Mouse (Mus musculus) midbrain, embryonic 15.5 days (tissue): ENCODE measurements around the gene Phtf1. TPM values are rescaled to one million over a fixed set of nuclear protein-coding genes. Genes with fewer than 3 reads are reported as not detected.

Source experiments
- ATAC-seq: fragments of 200-750 bp; cut with Nextera tagmentation; replicated peaks from 2 replicates; pipeline ENCODE4 v1.8.0; 2017; ENCODE audit warnings: moderate TSS enrichment
- H3K27ac ChIP-seq: fragments of 300-500 bp; sonication (generic); 2 replicates; pipeline ENCODE4 v1.5.1; 2015; ENCODE audit warnings: mild to moderate bottlenecking, inconsistent platforms
- H3K27me3 ChIP-seq: fragments of 300-500 bp; sonication (generic); replicated peaks from 2 replicates; pipeline ENCODE4 v1.6.1; 2015; ENCODE audit warnings: inconsistent platforms
- H3K36me3 ChIP-seq: fragments of 300-500 bp; sonication (generic); replicated peaks from 2 replicates; pipeline ENCODE4 v1.6.1; 2015; ENCODE audit warnings: inconsistent platforms
- H3K4me1 ChIP-seq: fragments of 300-500 bp; sonication (generic); 2 replicates; pipeline ENCODE4 v1.6.1; 2015; ENCODE audit warnings: inconsistent platforms
- H3K4me2 ChIP-seq: fragments of 300-500 bp; sonication (generic); 2 replicates; pipeline ENCODE4 v1.6.1; 2015; ENCODE audit warnings: inconsistent platforms, mild to moderate bottlenecking, moderate library complexity
- H3K4me3 ChIP-seq: fragments of 300-500 bp; sonication (generic); 2 replicates; pipeline ENCODE4 v1.5.1; 2015; ENCODE audit warnings: mild to moderate bottlenecking, inconsistent platforms
- H3K9ac ChIP-seq: fragments of 300-500 bp; sonication (generic); 2 replicates; pipeline ENCODE4 v1.6.1; 2015; ENCODE audit warnings: mild to moderate bottlenecking, inconsistent platforms
- H3K9me3 ChIP-seq: fragments of 300-500 bp; sonication (generic); 2 replicates; pipeline ENCODE4 v1.6.1; 2016; ENCODE audit warnings: inconsistent platforms
- WGBS: fragments of 180-500 bp; shearing (Covaris S2); methylation state at CpG from one replicate; pipeline ENCODE4 v1.1.7; 2015; ENCODE audit warnings: mixed read lengths; 5-methylcytosine and 5-hydroxymethylcytosine counted together
- polyA plus RNA-seq: library from polyadenylated mRNA; unstranded; fragments of >200 nt; fragmentation: Nextera tagmentation; extraction: Ambion mirVana; gene quantifications from 2 replicates; pipeline ENCODE4 v1.2.1, GENCODE M21; 2015

The Phtf1 gene
- polyA plus RNA-seq, 1 experiment from 2014 or later = 26.2 TPM

GRCm38 (mm10) chr3:103987831-103988432, 20.0 kb downstream of the Phtf1 start:
- 56% methylated on average over 5 of the region's 5 CpGs for WGBS
- ATAC-seq = no peak
- Histone ChIP-seq H3K36me3 (peaks cover 31% of the 10 kb centered on the region), H3K27me3 (no peaks in the 10 kb centered on the region), H3K27ac (no peak overlapping the region), H3K4me3 (no peak overlapping the region), H3K9me3 (no peaks in the 10 kb centered on the region), H3K4me2 (no peak overlapping the region), H3K9ac (no peak overlapping the region), H3K4me1 (no peaks in the 10 kb centered on the region)

DNA sequence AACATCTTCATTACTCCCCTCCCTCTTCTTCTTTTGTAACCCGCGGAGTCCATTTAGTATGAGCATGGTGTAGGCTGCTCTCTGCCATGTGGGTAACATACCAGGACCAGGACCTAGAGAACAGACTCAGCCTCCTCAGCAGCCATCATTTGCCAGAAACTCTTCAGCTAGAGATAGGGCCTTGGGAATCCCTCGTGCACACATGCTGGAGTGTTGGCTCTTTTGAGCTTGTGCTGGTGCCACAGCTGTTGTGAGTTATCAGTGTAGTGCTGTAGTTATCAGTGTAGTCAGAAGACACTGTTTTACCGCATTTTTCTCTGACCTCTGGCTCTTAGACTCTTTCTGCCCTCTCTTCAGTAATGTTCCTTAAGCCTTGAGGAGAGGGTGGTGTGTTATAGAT, 21.4 kb downstream of the Phtf1 start:
- no peaks in the 10 kb centered on the region for H3K9me3 ChIP-seq
- 96% methylated on average over 4 of the region's 4 CpGs for WGBS
- no peak overlapping the region for H3K4me2 ChIP-seq
- no peak overlapping the region for H3K9ac ChIP-seq
- no peaks in the 10 kb centered on the region for H3K4me1 ChIP-seq
- H3K27ac ChIP-seq = no peak overlapping the region
- no peak for ATAC-seq
- no peaks in the 10 kb centered on the region for H3K27me3 ChIP-seq
- H3K4me3 ChIP-seq = no peak overlapping the region
- peaks cover 26% of the 10 kb centered on the region for H3K36me3 ChIP-seq

- Histone ChIP-seq H3K27me3 (no peaks in the 10 kb centered on the region), H3K9me3 (no peaks in the 10 kb centered on the region), H3K36me3 (peaks cover 18% of the 10 kb centered on the region), H3K4me3 (no peak overlapping the region), H3K4me1 (no peaks in the 10 kb centered on the region), H3K9ac (no peak overlapping the region), H3K4me2 (no peak overlapping the region), H3K27ac (no peak overlapping the region)
- ATAC-seq = no peak
- WGBS = 98% methylated on average over 3 of the region's 3 CpGs
Measured at GRCm38 (mm10) chr3:103991271-103991670, 23.4 kb downstream of the Phtf1 start.

DNA sequence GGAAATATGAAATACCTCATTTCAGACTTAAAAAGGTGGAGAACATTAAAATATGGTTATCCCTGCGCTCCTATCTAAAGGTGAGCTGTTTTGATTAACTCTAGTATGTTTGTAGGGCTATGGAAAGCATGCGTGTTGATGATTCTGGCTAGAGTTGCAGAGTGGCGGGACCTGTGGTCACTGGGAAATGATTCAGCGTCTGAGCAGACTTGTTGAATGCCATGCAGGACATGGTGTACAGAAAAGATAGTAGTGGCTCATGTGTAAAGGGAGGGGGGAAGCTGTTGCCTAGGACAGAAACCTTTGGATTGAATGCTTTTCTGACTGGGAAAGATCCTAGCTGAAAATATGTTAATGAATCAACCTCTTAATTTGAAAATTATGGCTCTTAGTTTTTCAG, 30.8 kb downstream of the Phtf1 start:
- 97% methylated on average over 4 of the region's 4 CpGs for WGBS
- Histone ChIP-seq H3K27me3 (no peaks in the 10 kb centered on the region), H3K27ac (no peak overlapping the region), H3K4me1 (no peaks in the 10 kb centered on the region), H3K4me3 (no peak overlapping the region), H3K36me3 (peaks cover 21% of the 10 kb centered on the region; the same call in 1 of the 2 replicates), H3K4me2 (no peak overlapping the region), H3K9ac (no peak overlapping the region), H3K9me3 (no peaks in the 10 kb centered on the region)
- no peak for ATAC-seq

DNA sequence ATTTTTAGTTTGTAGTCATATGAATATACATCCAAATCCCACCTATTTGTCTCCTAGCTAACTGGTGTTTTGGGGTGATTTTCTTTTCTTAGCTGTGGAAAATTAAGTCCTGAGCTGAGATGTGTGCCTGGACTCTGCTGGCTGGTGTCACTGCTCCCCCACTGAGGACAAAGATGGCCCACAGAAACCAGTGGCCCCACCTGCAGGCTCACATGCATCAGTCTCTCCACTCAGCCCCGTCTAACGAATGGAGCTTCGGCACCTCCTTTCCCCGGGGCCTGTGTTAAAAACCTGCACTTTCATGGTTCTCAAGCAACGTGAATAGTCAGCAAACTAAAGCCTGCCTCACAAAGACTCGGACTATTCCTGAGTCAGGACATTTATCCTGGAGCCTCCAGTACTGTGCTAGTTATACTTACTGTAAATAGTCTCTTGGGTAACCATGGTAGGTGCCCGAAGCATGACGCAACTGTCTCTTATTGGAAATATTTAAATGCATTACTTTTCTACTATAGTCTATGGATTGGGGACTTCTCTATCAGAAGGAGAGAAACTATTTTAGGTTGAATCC, 39.1 kb downstream of the Phtf1 start:
- H3K27ac ChIP-seq = no peak overlapping the region
- no peak overlapping the region for H3K9ac ChIP-seq
- no peaks in the 10 kb centered on the region for H3K4me1 ChIP-seq
- WGBS = 76% methylated on average over 8 of the region's 8 CpGs
- no peaks in the 10 kb centered on the region for H3K27me3 ChIP-seq
- no peak overlapping the region for H3K4me2 ChIP-seq
- no peaks in the 10 kb centered on the region for H3K9me3 ChIP-seq
- no peak for ATAC-seq
- H3K36me3 ChIP-seq = peaks cover 11% of the 10 kb centered on the region; the same call in 1 of the 2 replicates
- H3K4me3 ChIP-seq = no peak overlapping the region

DNA sequence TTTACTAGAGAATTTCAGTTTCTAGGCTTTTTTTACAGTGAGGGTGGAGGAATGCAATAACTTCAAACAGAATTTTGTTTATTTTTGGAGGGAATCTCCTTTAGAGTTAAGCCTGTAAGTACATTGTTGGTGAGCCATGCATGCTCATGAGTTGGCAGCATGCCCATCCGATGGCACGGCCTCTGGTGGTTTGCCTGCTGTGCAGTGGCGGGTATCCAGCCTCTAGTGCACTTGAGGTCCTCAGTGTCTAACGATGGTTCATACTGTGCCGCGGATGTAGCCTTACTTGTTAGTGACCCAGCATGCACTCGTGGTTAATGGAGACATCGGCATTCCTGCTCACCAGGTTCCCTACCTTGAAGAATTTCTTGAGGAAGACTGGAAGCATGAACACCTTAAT, 39.6 kb downstream of the Phtf1 start:
- no peaks in the 10 kb centered on the region for H3K9me3 ChIP-seq
- no peak overlapping the region for H3K27ac ChIP-seq
- no peak for ATAC-seq
- WGBS = 62% methylated on average over 8 of the region's 8 CpGs
- no peaks in the 10 kb centered on the region for H3K27me3 ChIP-seq
- no peak overlapping the region for H3K4me3 ChIP-seq
- no peak overlapping the region for H3K4me2 ChIP-seq
- H3K4me1 ChIP-seq = no peaks in the 10 kb centered on the region
- no peak overlapping the region for H3K9ac ChIP-seq
- peaks cover 11% of the 10 kb centered on the region; the same call in 1 of the 2 replicates for H3K36me3 ChIP-seq

DNA sequence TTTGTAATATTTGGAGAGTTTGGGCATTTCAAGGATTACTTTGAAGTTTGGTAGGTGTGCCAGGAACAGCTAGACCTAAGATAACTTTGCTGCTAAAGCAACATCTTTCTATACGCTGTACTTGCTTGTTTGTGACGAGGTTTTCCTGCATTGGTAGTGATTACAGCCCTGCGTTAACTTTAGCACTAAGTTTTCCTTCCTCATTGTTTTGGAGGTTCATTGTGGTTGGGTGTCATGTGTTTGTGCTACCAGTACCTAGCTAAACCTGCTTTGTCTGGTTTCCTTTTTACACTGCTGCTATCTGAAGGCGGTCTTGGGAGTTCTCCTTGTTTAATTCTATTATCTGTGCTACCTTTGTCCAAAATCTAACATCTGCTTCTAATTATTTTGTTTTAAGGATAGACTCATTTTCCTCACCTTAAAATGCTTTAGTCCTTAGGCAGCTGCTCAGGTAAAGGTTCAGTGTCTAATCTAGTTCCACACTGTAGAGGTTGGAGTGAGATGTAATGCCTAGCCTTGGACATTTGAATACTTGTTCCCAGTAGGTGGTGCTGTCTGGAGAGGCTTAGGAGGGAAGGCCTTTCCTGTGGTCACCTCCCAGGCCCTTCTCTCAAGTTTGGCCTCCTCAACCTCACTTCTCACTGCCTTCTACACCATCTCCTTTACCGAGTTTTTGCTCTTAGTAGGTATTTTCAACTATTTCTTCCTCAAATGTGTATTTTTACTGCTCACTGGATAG, 42.2 kb downstream of the Phtf1 start:
- no peak for ATAC-seq
- Histone ChIP-seq H3K27ac (no peak overlapping the region), H3K9me3 (no peaks in the 10 kb centered on the region), H3K27me3 (no peaks in the 10 kb centered on the region), H3K4me3 (no peak overlapping the region), H3K9ac (no peak overlapping the region), H3K4me1 (no peaks in the 10 kb centered on the region), H3K36me3 (peaks cover 9% of the 10 kb centered on the region; the same call in 1 of the 2 replicates), H3K4me2 (no peak overlapping the region)
- 91% methylated on average over 5 of the region's 5 CpGs for WGBS

DNA sequence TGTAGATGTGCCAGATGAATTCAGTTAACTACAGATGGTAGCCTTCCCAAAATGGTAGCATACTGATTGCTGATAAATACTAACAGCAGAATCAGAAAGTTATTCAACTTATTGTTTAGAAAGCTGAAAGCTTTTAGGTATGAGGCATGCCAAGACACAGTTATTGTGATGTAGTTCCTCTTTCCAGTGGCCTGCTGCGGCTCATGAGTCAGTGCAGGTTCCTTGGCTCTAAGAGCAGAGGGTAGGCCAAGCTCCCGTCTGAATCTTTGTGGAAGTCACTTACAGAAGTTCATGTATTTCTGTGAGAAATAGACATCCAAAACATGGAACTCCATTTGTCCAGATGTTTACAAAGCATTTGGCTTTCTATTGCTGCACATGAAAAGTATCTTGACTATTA, 44.1 kb downstream of the Phtf1 start:
- Histone ChIP-seq H3K27me3 (no peaks in the 10 kb centered on the region), H3K4me2 (no peak overlapping the region), H3K9me3 (no peaks in the 10 kb centered on the region), H3K4me3 (no peak overlapping the region), H3K4me1 (no peaks in the 10 kb centered on the region), H3K36me3 (peaks cover 14% of the 10 kb centered on the region; the same call in 1 of the 2 replicates), H3K27ac (no peak overlapping the region), H3K9ac (no peak overlapping the region)
- ATAC-seq = no peak
- 89% methylated on average over 2 of the region's 2 CpGs for WGBS

DNA sequence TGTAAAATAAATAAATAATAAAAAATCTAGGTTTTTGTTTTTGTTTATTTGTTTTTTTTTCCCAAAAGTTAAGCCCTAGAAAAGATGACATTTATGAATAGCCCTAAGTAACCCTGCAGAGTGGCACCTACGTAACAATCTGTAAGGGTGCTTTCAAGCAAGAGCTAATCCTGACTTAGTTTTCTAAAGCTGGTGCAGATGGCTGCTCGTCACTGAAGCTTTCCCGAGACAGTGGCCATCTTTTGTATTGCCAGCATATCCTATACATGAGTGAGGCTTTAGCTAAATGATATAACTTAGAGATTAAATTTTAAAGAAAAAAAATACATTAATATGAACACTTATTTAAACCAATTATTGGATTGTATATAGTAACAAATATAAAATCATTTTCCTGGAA, 50.0 kb downstream of the Phtf1 start:
- H3K27me3 ChIP-seq = no peaks in the 10 kb centered on the region
- H3K4me1 ChIP-seq = no peaks in the 10 kb centered on the region
- ATAC-seq = no peak
- H3K9ac ChIP-seq = no peak overlapping the region
- WGBS = 44% methylated on average over 3 of the region's 3 CpGs
- no peak overlapping the region for H3K4me3 ChIP-seq
- H3K36me3 ChIP-seq = peaks cover 12% of the 10 kb centered on the region; the same call in 1 of the 2 replicates
- no peak overlapping the region for H3K27ac ChIP-seq
- H3K4me2 ChIP-seq = no peak overlapping the region
- H3K9me3 ChIP-seq = no peaks in the 10 kb centered on the region

DNA sequence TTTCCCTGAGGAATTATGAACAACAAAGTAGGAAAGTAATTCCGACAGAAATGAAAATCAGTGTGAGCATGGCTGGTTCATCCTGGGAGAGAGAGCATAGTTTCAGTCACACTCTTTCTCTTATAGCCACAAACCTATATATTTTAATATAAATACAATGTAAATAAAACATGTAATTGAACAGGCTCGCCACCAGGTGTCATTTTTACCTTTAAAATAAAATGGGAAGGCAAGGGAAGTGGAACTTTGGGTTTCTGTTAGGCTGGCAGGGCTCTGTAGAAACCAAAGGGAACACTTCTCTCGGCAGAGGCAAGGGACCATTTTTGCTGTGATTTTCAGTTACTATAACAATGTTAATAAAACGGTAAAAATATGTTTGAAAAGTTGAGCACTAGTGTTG, 51.5 kb downstream of the Phtf1 start:
- Histone ChIP-seq H3K4me1 (no peaks in the 10 kb centered on the region), H3K9me3 (no peaks in the 10 kb centered on the region), H3K4me2 (no peak overlapping the region), H3K9ac (no peak overlapping the region), H3K4me3 (no peak overlapping the region), H3K27ac (no peak overlapping the region), H3K36me3 (peaks cover 12% of the 10 kb centered on the region; the same call in 1 of the 2 replicates), H3K27me3 (no peaks in the 10 kb centered on the region)
- WGBS = 65% methylated on average over 4 of the region's 4 CpGs
- ATAC-seq = no peak

DNA sequence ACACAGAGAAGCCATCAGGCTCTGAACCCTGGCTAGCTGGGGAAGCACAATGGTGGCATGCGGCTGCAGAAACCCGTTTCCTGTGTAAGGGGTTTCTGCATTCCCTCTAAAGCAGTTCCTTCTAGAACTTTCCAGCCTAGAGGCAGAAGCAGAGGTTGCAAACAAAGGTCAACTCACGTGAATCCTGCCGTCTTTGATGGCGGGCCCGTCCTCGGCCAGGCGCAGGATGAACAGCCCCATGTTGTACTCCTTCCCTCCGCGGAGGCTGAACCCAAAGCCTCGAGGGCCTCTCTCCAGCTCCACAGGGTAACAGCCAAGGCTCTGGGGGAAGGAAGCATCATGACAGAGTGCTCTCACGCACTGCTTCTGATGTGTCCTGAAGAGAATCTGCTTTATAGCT, 52.2 kb downstream of the Phtf1 start:
- Histone ChIP-seq H3K27ac (no peak overlapping the region), H3K27me3 (no peaks in the 10 kb centered on the region), H3K4me2 (no peak overlapping the region), H3K9ac (no peak overlapping the region), H3K4me3 (no peak overlapping the region), H3K4me1 (no peaks in the 10 kb centered on the region), H3K36me3 (peaks cover 10% of the 10 kb centered on the region; the same call in 1 of the 2 replicates), H3K9me3 (no peaks in the 10 kb centered on the region)
- ATAC-seq = no peak
- 89% methylated on average over 12 of the region's 12 CpGs for WGBS

GRCm38 (mm10) chr3:104026938-104027337, 59.0 kb downstream of the Phtf1 start:
- Histone ChIP-seq H3K9ac (no peak overlapping the region), H3K27ac (no peak overlapping the region), H3K4me2 (no peak overlapping the region), H3K36me3 (no peaks in the 10 kb centered on the region), H3K4me3 (no peak overlapping the region), H3K27me3 (no peaks in the 10 kb centered on the region), H3K9me3 (no peaks in the 10 kb centered on the region), H3K4me1 (no peaks in the 10 kb centered on the region)
- 46% methylated on average over 3 of the region's 3 CpGs for WGBS
- ATAC-seq = no peak

GRCm38 (mm10) chr3:104032086-104032485, 64.2 kb downstream of the Phtf1 start:
- Histone ChIP-seq H3K27me3 (no peaks in the 10 kb centered on the region), H3K9ac (no peak overlapping the region), H3K9me3 (no peaks in the 10 kb centered on the region), H3K4me3 (no peak overlapping the region), H3K4me1 (no peaks in the 10 kb centered on the region), H3K4me2 (no peak overlapping the region), H3K27ac (no peak overlapping the region), H3K36me3 (no peaks in the 10 kb centered on the region)
- ATAC-seq = no peak
- 98% methylated on average over 1 of the region's 1 CpGs for WGBS
